ENCODE assay signal across 12 mouse cellular contexts in genomic region chr17:70072066-70072465, GRCm38 (mm10).
DNase-seq lines count a peak whose midpoint lies in the region; ATAC-seq lines count a peak whose summit lies in the region.
"Had no signal": no experiment of that assay in that cellular context is flagged by ENCODE, and none has a peak within 500 bp of the region (broad histone marks: within the 10 kb centered on the region; RNA-seq: fewer than 3 reads in every experiment).

No protein-coding gene starts in this region.

- no peak overlapping the region for H3K4me2 ChIP-seq in hindbrain, embryonic 15.5 days
- H3K4me2 ChIP-seq in hindbrain, embryonic 12.5 days (replicated peaks) = no peak overlapping the region
- H3K4me2 ChIP-seq in neural tube, embryonic 14.5 days (ENCODE audit: low read depth, low read length) = no peak overlapping the region
- H3K4me2 ChIP-seq: liver, embryonic 12.5 days had no signal

- H3K4me3 ChIP-seq in hindbrain, embryonic 15.5 days = no peak overlapping the region
- no peak overlapping the region for H3K4me3 ChIP-seq in hindbrain, embryonic 12.5 days
- H3K4me3 ChIP-seq in neural tube, embryonic 14.5 days (ENCODE audit: low read depth, low read length) = no peak overlapping the region
- H3K4me3 ChIP-seq: liver, embryonic 12.5 days had no signal

- no peaks in the 10 kb centered on the region for H3K36me3 ChIP-seq in hindbrain, embryonic 15.5 days
- no peaks in the 10 kb centered on the region for H3K36me3 ChIP-seq in hindbrain, embryonic 12.5 days
- no peaks in the 10 kb centered on the region for H3K36me3 ChIP-seq in neural tube, embryonic 14.5 days (ENCODE audit: control insufficient read depth, insufficient read depth, low read length)
- H3K36me3 ChIP-seq: liver, embryonic 12.5 days had no signal

- 0 out of 2 replicates have a peak, but pooled peaks cover 3% of the 10 kb centered on the region for H3K4me1 ChIP-seq in hindbrain, embryonic 15.5 days (replicated peaks)
- H3K4me1 ChIP-seq in hindbrain, embryonic 12.5 days = no peaks in the 10 kb centered on the region
- no peaks in the 10 kb centered on the region for H3K4me1 ChIP-seq in neural tube, embryonic 14.5 days (ENCODE audit: control insufficient read depth, insufficient read depth, low read length)
- H3K4me1 ChIP-seq: liver, embryonic 12.5 days had no signal

- H3K27ac ChIP-seq in hindbrain, embryonic 15.5 days (replicated peaks) = peak overlapping the region; percentile 34; the same call in 1 of the 2 replicates
- H3K27ac ChIP-seq in hindbrain, embryonic 12.5 days = no peak overlapping the region
- no peak overlapping the region for H3K27ac ChIP-seq in neural tube, embryonic 14.5 days (ENCODE audit: low read depth, low read length)
- H3K27ac ChIP-seq: liver, embryonic 12.5 days had no signal

- peak; percentile 73; the same call in 1 of the 2 replicates for ATAC-seq in hindbrain, embryonic 15.5 days (ENCODE audit: low FRiP score, low read depth)
- ATAC-seq in hindbrain, embryonic 12.5 days (ENCODE audit: low FRiP score) = no peak
- ATAC-seq in neural tube, embryonic 14.5 days (ENCODE audit: low read depth) = peak; percentile 58
- no peak for ATAC-seq in CD4-positive, CD25-positive, alpha-beta regulatory T cell, adult 4 months
- ATAC-seq: intestine, embryonic 16.5 days; liver, embryonic 12.5 days had no signal

- DNase-seq in cerebellum, adult 11 months = peak; percentile 83
- peak; percentile 89 to 93 for DNase-seq in cerebellum, postnatal 14 days
- DNase-seq in right cerebral cortex, adult 18-20 months = no peak
- DNase-seq in ovary, postnatal 10 days (ENCODE audit: low spot score) = no peak
- DNase-seq: kidney, postnatal 4 days; lung, postnatal 10 days had no signal

- WGBS in hindbrain, embryonic 15.5 days = 39% methylated on average over 2 of the region's 2 CpGs
- 79% methylated on average over 2 of the region's 2 CpGs for WGBS in hindbrain, embryonic 12.5 days
- WGBS in neural tube, embryonic 14.5 days = 64% methylated on average over 2 of the region's 2 CpGs

- H3K9ac ChIP-seq in hindbrain, embryonic 15.5 days = no peak overlapping the region
- no peak overlapping the region for H3K9ac ChIP-seq in hindbrain, embryonic 12.5 days
- H3K9ac ChIP-seq in neural tube, embryonic 14.5 days (replicated peaks; ENCODE audit: low read depth, low read length) = no peak overlapping the region
- H3K9ac ChIP-seq: liver, embryonic 12.5 days had no signal

- H3K9me3 ChIP-seq in hindbrain, embryonic 15.5 days = no peaks in the 10 kb centered on the region
- H3K9me3 ChIP-seq in hindbrain, embryonic 12.5 days (replicated peaks) = no peaks in the 10 kb centered on the region
- H3K9me3 ChIP-seq in neural tube, embryonic 14.5 days (ENCODE audit: control insufficient read depth, low read length) = no peaks in the 10 kb centered on the region
- H3K9me3 ChIP-seq: liver, embryonic 12.5 days had no signal

- no peaks in the 10 kb centered on the region for H3K27me3 ChIP-seq in hindbrain, embryonic 15.5 days
- H3K27me3 ChIP-seq in hindbrain, embryonic 12.5 days = no peaks in the 10 kb centered on the region
- no peaks in the 10 kb centered on the region for H3K27me3 ChIP-seq in neural tube, embryonic 14.5 days (ENCODE audit: control insufficient read depth, insufficient read depth, low read length)
- H3K27me3 ChIP-seq: liver, embryonic 12.5 days had no signal

Comparison
In these comparisons a context has a peak if more than half of its experiments do, and no peak if none do; other contexts are left out.
1. ATAC-seq: peak in hindbrain, embryonic 15.5 days (single experiment) and neural tube, embryonic 14.5 days (single experiment); none in hindbrain, embryonic 12.5 days (single experiment) and CD4-positive, CD25-positive, alpha-beta regulatory T cell, adult 4 months (single experiment).
2. DNase-seq: peak in cerebellum, adult 11 months (single experiment) and cerebellum, postnatal 14 days (2 of 2); none in right cerebral cortex, adult 18-20 months (single experiment) and ovary, postnatal 10 days (single experiment).